Mouse (Mus musculus) c-Kit-positive CD71-negative TER-119-negative erythroid progenitor cells, embryonic 14.5 days (primary cell): Measurements from ENCODE around the gene Frmd4a.

ENCODE experiments used
- DNase-seq: peaks from one replicate; pipeline ENCODE4 v3.0.0-alpha.2; 2013; ENCODE audit warnings: low read depth

Frmd4a gene

DNA sequence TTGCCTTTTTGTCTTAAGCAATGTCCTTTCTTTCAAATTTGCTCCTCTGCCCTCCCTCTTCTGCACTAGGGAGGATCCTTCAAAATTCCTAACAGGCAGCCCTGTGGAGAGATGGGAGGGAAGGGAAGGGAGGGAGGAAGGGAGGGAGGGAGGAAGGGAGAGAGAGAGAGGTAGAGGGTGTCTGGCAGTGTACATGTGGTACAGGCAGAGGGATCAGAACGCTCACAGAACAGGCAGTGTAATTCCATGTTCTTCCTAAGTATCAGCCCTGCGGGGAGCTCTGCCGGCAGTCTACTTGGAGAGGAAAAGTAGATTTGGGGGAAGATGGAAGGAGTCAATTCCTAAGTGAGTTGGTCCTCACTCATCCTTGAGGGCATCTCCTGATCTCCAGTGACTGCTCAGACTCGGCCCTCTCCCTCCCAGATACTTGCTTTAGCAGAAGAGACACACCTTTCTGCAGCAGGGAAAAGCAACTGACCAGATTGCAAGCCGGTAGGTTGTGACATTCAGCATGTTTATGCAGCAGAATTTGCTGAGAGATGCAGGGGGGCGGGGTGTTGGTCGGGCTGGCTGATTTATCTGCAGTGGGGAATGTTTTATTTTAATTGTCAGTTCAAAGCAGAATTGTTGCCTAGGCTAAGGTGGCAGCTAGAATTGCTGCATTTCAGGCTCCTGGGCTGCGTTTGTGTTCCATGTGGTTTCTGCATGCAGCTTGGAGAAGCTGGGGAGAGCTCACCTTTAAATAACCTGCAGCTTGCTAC lies at the start of gene Frmd4a:
TSS of gene Frmd4a (plus strand) at position 190 of the 761 bp plus-strand sequence.
- no peak for DNase-seq

DNA sequence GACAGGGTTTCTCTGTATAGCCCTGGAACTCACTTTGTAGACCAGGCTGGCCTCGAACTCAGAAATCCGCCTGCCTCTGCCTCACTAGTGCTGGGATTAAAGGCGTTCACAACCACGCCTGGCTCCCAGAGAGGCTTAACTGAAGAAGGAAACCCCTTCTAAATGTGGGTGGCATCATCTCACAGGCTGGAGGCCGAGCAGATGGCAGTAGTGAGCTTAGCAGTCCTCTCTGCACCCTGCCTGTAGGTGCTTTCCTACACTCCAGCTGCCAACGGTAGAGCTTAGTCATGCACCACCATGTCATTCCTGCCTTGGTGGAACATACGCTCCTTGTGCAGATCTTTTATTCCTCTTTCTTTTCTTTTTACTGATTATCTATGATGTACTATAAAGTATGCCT lies 28.6 kb upstream of the Frmd4a start:
- no peak for DNase-seq

DNA sequence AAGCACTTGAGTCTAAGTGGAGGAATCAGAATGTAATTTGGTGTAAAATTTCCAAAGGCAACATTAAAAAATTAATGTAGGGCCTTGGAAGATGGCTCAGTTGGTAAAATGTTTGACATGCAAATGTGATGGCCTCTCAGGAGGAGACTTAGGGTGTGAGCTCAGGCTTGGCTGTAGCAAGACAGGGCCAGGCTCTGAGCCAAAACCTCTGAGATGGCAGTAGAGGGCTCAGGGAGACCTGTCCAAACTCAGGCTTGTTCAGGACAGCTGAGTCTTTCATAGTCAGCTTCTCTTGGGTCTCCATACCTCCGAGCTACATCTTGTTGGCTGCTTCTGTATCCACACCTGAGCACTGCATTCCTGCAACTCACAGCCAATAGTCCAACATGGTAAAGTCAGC lies 27.1 kb upstream of the Frmd4a start:
- DNase-seq: no peak

DNA sequence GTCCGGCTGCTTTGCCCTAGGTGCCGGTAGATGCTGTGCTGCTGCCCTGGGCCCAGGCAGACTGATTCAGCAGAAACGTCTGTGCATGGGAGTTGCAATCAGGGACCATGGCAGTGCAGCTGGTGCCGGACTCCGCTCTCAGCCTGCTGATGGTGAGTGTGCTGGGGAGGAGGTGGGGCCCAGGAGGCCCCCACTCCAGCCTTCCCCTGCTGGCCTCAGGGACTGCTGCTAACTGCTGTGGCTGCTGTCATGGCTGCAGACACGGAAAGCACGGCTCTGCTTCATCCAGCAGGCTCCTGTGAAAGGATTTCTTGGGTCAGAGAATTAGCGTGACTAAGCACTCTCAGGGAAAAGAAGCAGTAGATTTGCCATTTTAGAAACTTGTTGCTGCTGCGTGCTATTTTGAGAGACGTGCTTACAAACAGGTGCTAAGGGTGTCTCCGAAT lies 937 bp downstream of the Frmd4a start:
- no peak for DNase-seq

DNA sequence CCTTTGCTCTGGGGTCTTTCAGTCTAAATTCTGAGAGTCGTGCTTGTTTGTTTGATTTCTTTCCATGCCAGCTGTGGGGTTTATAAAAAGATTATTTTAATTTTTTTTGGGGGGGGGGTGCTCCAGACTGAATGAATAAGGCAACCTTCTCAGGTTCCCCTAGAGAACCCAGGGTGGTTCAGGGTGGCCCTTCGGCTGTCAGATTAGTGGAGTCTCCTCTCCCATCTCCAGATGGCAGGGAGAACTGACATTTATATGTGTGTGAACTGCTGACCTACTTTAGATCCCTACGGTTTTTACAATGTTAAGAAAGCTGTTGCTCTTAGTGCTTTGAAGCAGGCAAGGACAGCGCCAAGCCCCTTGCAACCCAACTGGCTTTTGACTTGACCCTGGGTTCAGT lies 1.4 kb downstream of the Frmd4a start:
- DNase-seq: no peak

DNA sequence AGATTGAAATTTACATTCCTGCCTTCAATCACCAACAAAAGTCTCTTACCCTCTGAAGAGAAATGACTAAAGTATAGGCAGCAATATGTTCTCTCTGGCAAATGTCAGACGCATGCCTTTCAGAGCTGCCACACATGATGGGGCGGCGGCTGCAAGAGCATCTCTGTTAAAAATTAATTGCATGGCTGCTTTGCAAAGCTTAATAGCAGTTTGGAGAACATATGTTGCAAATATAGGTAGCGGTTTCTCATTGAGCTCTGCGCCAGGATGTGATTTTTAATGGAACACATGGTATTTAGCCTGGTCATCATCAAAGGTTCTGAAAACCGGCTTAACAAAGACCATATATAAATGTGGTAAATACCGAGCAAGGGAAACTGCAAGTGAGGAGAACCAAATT lies 7.4 kb downstream of the Frmd4a start:
- no peak for DNase-seq

DNA sequence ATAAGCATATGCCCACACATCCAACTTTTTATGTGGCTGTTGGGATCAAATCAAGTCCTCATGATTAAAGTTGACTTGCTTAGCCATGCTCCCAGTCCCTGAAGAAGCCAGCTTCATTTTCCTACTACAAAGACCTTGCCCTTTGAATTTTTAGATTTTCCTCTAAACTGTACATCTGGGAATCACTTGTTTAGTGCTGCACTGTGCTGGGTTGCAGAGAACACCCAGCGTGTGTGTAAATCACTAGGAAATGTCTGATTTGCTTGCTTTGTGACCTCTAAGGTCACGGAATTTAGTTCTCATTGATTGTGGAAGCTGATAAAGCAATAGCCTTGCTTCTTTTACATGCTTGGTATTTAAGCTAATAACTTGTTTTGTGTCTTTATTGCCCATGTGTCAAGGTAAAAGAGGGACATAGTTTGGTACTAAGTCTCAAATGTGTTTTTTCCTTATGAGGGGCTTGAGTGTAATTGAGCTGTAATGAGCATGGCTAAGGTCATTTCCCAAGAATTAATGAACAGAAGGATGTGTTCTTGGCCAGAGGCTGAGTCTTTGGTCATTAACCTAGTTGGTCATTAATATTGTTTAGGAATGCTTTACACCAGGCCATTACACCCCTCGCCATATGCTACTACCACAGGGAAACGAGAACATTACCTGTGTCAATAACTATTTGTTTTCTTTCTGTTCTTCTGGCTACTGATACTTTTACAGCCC lies 11.7 kb downstream of the Frmd4a start:
- DNase-seq: no peak

DNA sequence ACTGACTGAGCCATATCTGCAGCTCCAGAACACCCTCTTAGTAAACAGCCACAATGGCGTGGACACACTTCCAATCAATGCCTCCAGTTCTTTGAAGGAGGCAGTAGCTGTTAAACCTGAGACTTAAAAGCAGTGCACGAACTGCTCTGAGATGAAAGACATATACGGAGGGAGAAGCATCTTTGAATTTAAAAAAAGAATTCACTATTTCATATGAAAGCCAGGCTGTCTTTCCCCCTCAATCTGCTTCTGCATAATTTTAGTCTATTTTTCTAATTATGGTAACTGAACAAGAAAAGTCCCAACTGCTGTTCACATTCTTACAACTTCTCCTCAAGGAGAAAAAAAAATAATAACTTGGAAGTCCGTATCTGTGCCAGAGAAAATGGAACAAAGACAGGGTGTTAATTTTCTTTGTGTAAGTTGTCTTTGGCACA lies 18.7 kb downstream of the Frmd4a start:
- DNase-seq: no peak

DNA sequence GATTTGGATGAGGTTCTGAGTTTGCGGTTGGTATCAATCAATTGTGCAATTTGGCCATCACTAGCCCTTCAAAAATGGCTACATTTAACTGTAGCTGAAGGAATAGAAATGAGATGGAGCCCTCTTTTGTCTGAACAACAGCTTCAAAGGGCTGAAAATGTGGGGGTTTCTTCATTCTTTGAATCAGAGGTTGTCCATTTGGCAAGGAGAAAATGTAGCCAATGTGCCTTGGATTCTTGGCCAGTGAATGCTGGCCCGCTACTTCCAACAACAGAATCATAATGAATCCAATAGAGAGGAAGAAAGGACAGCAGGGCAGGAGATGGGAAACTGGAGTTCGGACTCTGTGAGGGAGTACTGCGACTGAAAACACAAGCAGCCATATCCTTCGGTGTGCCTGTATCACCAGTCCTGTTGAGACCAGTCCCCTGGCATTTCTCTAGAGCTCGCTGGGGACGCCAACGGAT lies 19.2 kb downstream of the Frmd4a start:
- no peak for DNase-seq

DNA sequence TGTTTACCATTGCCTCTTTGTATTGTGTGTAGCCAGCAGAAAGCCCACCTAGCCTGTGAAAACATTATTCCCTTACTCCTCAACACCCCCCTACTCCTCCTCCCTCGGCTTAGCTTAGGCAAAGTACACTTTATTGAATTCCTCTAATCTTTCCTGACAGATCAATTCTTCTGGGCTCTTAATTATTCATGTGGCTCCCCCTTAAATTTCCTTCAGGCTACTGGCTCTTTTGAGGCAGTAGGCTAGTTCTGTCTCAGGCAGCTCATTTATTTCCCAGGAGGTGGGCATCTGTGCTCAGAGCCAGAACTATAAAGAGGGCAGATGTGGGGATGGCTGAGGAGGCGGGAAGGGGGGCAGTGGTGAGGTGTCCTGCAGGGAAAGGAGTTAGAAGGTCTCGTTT lies 24.5 kb downstream of the Frmd4a start:
- DNase-seq: no peak

DNA sequence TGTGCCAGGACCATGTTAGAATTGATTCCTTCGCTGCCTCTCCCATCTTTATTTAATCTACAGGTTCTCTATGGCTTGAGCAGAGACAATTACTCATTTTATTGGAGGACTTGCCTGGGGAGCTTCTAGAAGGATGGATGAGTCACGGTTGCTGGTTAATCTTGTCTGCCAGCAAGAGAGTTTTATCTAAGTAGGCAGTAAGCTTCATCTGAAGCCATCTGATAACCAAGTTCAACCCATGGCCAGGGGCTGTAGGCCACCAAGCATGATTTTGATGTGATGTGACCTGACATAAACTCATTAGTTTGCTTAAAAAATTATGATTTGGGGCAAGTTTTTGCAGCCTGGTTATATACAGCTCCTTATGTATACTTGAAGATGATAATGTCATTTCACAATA lies 38.0 kb downstream of the Frmd4a start:
- DNase-seq: no peak

DNA sequence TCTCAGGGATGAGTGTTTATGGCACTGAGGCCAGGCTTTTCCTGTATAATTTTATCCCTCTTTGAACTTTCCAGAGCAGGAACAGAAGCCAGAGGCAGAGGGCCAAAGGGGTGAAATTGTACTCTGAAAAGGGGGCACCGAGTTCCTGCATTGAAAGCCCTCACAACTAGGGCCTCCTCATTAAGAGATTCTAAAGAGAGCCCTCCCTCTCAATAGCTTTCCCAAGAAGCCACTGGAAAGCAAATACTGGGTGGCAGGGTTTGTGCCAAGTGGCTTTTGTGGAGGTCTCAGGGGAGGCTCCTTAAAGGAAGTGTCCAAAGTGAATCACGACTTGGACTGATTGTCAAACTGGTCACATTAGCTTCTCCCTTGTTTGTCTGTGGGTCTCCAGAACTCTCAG lies 43.2 kb downstream of the Frmd4a start:
- no peak for DNase-seq

DNA sequence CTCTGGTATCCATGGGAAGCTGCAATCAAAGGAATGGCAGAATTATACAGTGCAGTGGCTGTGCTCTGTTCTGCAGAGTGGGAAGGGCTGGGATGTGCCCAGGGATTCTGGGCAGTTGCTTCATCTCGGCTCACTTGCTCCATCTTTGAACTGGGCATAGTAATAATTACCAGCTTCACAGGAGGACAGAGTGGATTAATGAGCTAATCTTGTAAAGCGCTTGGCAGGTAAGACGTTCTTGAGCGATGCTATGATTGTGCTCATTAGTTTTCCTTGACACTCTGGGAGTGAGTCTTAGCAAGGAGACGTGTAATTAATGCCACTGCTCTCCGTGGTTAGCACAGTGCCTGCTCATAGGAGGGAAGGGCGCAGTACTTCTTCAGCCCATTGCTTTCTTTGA lies 54.3 kb downstream of the Frmd4a start:
- DNase-seq: no peak

DNA sequence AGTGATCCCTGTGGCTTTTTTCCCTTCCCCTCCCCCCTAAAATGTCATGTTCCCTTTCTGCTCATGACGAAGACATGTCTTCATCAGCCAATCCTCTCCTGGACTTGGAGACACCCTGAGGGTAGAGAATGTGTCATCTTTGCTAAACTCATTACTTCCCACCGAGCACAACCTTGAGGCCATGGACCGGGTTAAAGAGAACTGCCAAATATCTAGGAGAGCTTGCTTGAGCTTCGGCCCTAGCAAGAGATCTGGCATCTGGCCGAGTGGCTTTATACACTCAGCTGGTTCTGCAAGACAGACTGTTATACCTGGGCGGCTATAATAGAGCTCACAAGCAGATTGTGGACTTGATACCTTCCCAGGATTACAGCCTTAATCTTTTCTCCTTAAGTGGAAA lies 66.4 kb downstream of the Frmd4a start:
- DNase-seq: no peak

DNA sequence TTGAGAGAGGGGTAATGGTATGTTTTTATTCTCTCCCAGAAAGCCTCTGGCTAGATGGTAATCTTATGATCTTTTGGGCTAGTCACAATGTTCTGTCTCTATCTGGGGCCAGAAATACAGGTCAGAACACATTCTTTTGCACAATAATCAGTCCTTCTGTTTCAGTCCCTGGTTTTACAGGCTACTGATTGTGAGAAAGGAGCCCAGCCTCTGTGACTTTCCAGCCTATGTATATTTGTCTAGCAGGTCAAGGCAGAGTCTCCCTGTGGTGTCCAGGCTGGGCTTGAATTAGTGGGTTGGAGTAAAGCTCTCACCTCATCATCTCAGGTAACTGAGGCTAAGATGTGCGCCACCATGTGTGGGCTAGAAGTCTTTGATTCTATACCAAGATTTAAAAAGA lies 80.1 kb downstream of the Frmd4a start:
- DNase-seq: no peak

DNA sequence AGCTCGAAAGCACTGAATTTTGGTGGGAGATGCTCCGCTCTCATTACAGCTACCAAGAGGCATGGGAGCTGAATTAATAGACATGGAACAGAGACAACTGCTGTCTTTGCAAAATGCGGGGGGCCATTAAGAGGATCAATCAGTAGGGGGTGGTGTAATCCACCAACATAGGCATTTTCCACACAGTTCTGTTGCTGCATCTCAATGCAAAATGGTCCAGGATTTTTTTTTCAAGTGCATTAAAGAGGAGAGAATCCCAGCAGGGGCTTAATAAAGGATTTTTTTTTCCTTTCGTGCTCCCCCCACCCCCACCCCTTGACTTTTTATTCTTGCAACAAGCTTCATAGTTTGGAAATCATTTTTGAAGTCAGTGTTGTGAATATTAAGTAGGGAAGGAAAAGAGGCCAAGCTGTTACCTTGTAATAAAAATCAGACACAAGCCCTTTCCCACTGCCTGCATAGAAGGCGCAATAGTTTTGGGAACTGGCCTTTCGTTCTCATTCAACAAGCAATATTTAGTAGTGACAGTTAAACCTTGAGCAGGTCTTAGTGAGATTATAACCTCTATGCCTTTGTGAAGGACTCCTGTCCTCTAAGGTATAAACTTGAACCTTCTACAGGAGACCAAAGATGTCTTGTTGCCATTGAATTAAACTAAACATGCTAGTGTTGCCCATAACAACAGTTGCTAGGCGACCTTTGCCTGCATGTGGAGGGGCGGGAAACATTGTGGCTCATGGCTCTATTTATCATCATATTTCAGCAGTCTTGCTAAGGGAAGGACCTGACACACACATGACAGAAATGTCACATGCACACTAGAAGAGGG lies 81.6 kb downstream of the Frmd4a start:
- no peak for DNase-seq

DNA sequence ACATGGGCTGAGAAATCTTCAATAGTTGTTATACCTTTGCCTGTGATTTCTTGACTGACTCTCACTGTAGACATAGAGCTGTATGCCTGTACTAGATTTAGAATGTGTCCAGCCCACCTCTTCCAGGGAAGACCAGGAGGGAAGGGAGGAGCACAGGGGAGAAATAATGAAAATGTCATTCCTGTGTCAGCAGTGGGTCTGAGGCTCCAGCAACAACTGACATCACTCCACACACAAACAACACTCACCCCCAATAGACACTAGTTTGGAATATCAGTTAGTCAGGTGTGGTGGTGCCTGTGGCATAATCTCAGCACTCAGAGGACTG lies 82.2 kb downstream of the Frmd4a start:
- DNase-seq: no peak

DNA sequence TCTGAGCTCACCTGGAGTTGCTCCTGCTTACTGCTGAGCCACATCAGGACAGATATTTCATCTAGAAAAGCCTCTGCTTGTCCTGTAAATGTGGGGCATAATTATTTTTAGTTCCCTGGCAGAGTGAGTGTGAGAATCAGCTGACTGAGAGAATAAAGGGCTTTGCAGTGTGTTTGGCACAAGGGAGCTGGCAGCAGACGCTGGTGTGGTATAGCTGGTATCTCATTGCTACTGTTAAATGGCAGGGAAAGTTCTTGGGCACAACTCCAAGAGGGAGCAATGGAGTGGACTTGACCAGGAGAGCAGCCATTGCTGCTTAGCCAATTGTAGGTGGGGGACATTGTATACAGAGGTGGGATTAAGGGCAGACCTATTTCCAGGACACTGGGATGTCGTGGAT lies 83.9 kb downstream of the Frmd4a start:
- DNase-seq: no peak

DNA sequence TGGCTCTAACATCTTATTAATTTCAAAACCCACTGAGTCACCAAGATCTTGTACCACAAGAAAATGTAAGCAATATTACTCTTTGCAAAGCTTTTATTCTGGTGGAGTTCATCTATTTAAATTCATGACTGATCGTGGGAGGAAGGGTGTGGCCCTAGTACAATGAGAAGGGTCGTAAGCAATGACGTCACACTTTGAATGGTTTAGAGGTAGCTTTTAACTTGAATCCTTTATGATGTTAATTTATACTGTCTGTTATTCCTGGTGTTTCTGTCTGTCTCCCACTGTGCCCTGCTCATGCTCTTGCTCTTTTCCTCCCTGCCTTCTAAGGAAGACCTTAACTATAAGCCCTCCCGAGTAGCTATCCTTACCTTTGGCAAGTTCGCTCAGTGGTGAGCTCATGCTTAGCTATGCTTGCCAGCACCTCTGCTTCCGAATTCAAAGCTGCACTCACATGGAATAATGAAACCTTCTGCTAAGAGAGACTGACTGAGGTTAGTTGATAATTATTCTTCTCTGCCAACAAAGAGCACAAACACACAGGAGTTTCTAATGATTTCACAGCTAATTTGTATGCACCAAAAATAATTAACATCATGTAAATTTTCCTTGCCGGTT lies 95.9 kb downstream of the Frmd4a start:
- no peak for DNase-seq

DNA sequence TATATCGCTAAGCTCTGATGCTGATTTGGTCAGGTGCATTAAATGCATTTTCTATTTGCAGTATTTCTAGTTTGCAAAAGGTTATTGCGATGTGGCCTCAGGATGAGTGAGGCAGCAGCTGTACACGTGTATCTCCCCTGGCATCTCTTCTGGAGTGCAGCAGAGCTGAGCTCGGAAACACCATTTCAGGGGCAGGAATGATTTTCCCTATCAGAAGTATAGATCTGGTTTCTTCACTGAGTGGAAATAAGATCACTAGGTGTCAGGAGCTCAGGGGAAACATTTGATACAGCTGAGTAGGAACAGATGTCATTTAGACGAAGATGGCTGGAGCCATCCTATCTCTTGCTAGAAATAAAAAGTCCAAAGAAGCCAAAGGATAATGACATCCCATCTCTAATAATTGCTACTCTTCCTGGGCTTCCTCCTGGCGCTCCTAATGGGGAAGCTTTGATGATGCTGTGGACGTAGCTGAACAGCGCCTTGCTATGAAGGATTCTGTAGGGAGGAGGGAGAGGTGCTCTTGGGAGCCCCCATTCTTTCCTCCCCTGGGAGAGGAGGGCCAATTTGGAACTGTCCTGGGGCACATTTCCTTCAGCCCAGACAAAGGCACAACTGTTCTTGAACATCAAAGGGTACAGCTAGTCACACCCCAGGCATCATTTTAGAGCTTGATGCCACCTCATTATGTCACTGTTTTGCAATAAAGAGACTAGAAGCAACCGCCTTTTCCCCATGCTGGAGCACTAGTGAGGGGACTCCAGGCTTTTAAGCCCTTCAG lies 102.4 kb downstream of the Frmd4a start:
- DNase-seq: no peak

DNA sequence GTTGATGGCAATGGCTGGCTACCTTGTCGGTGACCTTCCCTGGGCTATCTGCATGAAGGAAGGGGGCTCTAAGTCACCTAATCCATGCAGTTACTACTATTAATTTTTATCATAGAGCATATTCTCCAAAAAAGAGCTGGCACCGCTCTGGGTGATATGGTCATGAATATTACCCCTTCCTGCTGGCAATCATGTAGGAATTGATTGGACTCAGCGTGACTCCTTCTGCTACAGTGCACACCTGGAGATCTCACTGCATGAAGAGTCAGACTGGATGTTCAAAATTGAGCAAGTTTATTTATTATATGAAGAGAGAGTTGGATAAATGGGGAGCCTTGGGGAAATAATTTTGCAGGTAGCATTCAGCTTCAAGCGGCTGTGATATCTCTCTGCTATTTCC lies 113.7 kb downstream of the Frmd4a start:
- no peak for DNase-seq

DNA sequence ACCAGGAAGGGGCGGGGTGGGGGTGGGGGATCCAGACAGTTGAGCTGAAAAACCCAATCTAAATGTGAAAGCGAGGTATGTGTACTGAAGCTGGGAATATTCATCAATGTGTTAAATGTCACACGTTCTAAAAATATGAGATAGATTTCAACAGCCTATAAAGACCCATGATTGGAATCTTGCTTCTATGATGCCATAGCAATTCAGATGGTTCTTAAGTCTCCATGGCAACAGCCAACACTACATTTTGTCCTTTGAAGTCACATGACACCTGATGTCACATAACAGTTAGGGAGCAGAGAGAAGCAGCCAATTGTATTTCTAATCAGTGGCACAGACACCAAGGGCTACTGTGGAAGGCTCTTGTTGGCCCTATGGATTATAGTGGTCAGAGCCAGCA lies 120.0 kb downstream of the Frmd4a start:
- DNase-seq: no peak
